Mouse (Mus musculus) lung, adult 2 months (tissue): ENCODE data around the gene Slk. TPM values are rescaled to one million over a fixed set of nuclear protein-coding genes. Genes with fewer than 3 reads are reported as not detected.

ENCODE experiments used
- DNase-seq: peaks from one replicate; pipeline ENCODE4 v3.0.0; 2022
- H3K4me1 ChIP-seq: fragments of 200-500 bp; 2 replicates; pipeline ENCODE4 v1.6.1; 2011; ENCODE audit warnings: low read length; ENCODE audit not compliant: control insufficient read depth, insufficient read depth
- H3K4me3 ChIP-seq: fragments of 200-500 bp; replicated peaks from 2 replicates; pipeline ENCODE3; 2011; ENCODE audit warnings: low read depth, mild to moderate bottlenecking, control low read depth, low read length; ENCODE audit errors: extremely low read depth
- CTCF ChIP-seq: fragments of 200-500 bp; IDR thresholded peaks from 2 replicates; pipeline ENCODE4 v1.5.1; 2011; ENCODE audit warnings: mild to moderate bottlenecking, low read length, control low read depth; ENCODE audit not compliant: insufficient read depth
- POLR2A ChIP-seq: fragments of 200-500 bp; IDR thresholded peaks from 2 replicates; pipeline ENCODE4 v1.6.1; 2011; ENCODE audit warnings: low read depth, mild to moderate bottlenecking, control low read depth, low read length, borderline replicate concordance; ENCODE audit errors: extremely low read depth
- whole genome bisulfite sequencing: fragments of 180-500 bp; shearing (Covaris S2); methylation state at CpG from one replicate; pipeline ENCODE4 v1.1.7; 2018; 5-methylcytosine and 5-hydroxymethylcytosine counted together
- polyA plus RNA-seq: library from polyadenylated mRNA; depleted of rRNA; stranded (reverse); fragments of >200 nt; gene quantifications from 2 replicates; pipeline ENCODE4 v1.2.3, GENCODE M21; 2012

Gene Slk
- polyA plus RNA-seq, 1 experiment = 18.3 TPM

GRCm38 (mm10) chr19:47624940-47625711 lies 45.6 kb downstream of the Slk start:
- H3K4me3 ChIP-seq = no peak overlapping the region
- WGBS = 65% methylated on average over 10 of the region's 10 CpGs
- DNase-seq = no peak
- no peaks in the 10 kb centered on the region for H3K4me1 ChIP-seq
- no peak for TF ChIP-seq CTCF
- no peak for TF ChIP-seq POLR2A

- Histone ChIP-seq H3K4me1 (no peaks in the 10 kb centered on the region), H3K4me3 (no peak overlapping the region)
- WGBS = 93% methylated on average over 10 of the region's 10 CpGs
- TF ChIP-seq POLR2A (no peak), CTCF (no peak)
- no peak for DNase-seq
These were observed 48.0 kb downstream of the Slk start for GRCm38 (mm10) chr19:47627450-47627849.

DNA sequence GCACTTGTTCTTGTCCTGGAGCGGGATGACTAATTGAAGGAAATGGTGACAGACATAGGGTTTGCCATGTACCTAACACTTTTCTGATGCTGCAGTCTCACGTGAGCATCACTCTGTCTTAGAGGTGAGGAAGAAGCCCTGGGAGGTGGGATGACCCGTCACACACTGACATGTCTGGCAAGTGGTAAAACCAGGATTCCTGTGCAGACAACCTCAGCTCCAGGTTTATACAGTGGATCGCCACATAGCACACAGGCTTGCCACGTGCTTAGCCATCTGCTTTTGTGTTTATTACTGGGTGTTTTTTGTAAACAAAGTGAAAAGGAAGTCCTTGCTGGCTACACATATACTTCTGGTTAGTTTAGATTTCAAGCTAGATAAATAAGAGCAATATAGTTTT lies 49.6 kb downstream of the Slk start:
- DNase-seq = no peak
- Histone ChIP-seq H3K4me1 (no peaks in the 10 kb centered on the region), H3K4me3 (no peak overlapping the region)
- TF ChIP-seq CTCF (no peak), POLR2A (no peak)
- WGBS = 54% methylated on average over 5 of the region's 5 CpGs

DNA sequence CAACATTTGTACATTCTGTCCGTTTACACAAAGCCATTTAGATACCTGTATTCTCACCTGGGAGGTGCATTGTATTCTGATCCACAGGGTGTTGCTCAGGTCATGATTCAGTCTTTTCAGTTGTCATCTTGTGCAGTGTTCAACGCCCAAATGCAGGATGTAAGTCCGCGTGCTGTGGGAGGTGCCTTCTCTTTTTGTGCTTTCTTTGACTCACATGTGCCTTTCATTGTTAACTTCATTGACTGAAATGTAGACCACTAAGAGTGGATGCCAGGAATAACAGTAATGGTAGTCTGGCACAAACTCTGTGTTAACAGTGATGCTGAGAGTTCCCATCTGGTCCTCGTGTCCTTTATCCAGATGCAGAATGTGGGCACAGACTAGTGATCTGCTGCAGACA lies 50.9 kb downstream of the Slk start:
- Histone ChIP-seq H3K4me1 (no peaks in the 10 kb centered on the region), H3K4me3 (no peak overlapping the region)
- no peak for TF ChIP-seq POLR2A
- no peak for TF ChIP-seq CTCF
- DNase-seq = no peak
- whole genome bisulfite sequencing = 59% methylated on average over 5 of the region's 5 CpGs

GRCm38 (mm10) chr19:47631799-47632198 lies 52.3 kb downstream of the Slk start:
- TF ChIP-seq POLR2A (no peak), CTCF (no peak)
- H3K4me1 ChIP-seq = 0 out of 2 replicates have a peak, but pooled peaks cover 2% of the 10 kb centered on the region
- H3K4me3 ChIP-seq = no peak overlapping the region
- DNase-seq = no peak
- WGBS = 92% methylated on average over 5 of the region's 5 CpGs

- 92% methylated on average over 4 of the region's 4 CpGs for WGBS
- TF ChIP-seq POLR2A (no peak), CTCF (no peak)
- Histone ChIP-seq H3K4me3 (no peak overlapping the region), H3K4me1 (peaks cover 6% of the 10 kb centered on the region; the same call in 1 of the 2 replicates)
- DNase-seq = no peak
These were observed 55.9 kb downstream of the Slk start for GRCm38 (mm10) chr19:47635380-47635779.

- no peak overlapping the region for H3K4me3 ChIP-seq
- peaks cover 9% of the 10 kb centered on the region for H3K4me1 ChIP-seq
- no peak for TF ChIP-seq POLR2A
- TF ChIP-seq CTCF = no peak
- DNase-seq = no peak
- WGBS = 32% methylated on average over 2 of the region's 2 CpGs
These were observed 64.4 kb downstream of the Slk start for GRCm38 (mm10) chr19:47643910-47644309.

GRCm38 (mm10) chr19:47645583-47645982 lies 66.1 kb downstream of the Slk start:
- TF ChIP-seq CTCF (no peak), POLR2A (no peak)
- WGBS = 38% methylated on average over 6 of the region's 6 CpGs
- Histone ChIP-seq H3K4me1 (peaks cover 5% of the 10 kb centered on the region), H3K4me3 (no peak overlapping the region)
- DNase-seq = no peak

DNA sequence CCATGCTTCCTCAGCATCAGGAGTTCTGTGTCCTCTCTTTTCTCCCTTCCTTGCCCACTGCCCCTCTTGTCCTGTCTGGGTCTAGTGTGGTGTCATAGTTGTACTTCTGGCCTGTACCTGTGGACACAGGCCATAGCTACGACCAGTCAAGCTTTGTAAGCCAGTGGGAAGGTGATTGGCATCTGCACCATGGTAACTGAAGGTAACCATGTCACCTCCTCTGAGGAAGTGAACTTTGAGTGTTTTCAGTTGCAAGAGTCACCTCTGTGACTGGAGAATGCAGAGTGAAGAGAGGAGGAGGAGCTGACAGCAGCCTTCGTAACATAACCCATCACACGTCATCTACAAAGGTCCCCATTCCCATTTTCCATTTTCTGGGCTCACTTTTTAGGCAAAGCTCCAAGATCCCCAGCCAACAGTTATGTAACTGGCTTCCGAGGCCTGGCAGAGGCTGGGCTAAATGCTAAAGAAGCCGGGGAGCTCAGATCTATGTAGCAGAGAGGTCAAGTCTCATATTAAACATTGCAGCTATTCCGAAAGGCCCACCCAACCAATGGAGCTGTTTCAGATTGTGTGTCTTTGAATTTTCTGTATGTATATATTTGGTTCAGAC lies 67.1 kb downstream of the Slk start:
- H3K4me3 ChIP-seq = no peak overlapping the region
- no peak for TF ChIP-seq POLR2A
- TF ChIP-seq CTCF = no peak
- 68% methylated on average over 6 of the region's 6 CpGs for WGBS
- DNase-seq = no peak
- H3K4me1 ChIP-seq = peaks cover 5% of the 10 kb centered on the region

GRCm38 (mm10) chr19:47649071-47649470 lies 69.6 kb downstream of the Slk start:
- no peak for DNase-seq
- 88% methylated on average over 6 of the region's 6 CpGs for WGBS

More at GRCm38 (mm10) chr19:47649071-47649470, 69.6 kb downstream of the Slk start:
- H3K4me3 ChIP-seq = no peak overlapping the region
- TF ChIP-seq CTCF (no peak), POLR2A (no peak)
- peaks cover 4% of the 10 kb centered on the region for H3K4me1 ChIP-seq
